Mouse (Mus musculus) spleen, adult 2 months (tissue): ENCODE measurements around the gene Tmco3.

Experiments used
- CTCF ChIP-seq: fragments of 200-500 bp; IDR thresholded peaks from 2 replicates; pipeline ENCODE4 v1.5.1; 2011; ENCODE audit warnings: mild to moderate bottlenecking, inconsistent platforms; ENCODE audit not compliant: insufficient read depth, insufficient read length, insufficient replicate concordance; ENCODE audit errors: extremely low read depth
- POLR2A ChIP-seq: fragments of 200-500 bp; IDR thresholded peaks from 2 replicates; pipeline ENCODE4 v1.6.1; 2011; ENCODE audit warnings: low read depth, low read length, inconsistent platforms

DNA sequence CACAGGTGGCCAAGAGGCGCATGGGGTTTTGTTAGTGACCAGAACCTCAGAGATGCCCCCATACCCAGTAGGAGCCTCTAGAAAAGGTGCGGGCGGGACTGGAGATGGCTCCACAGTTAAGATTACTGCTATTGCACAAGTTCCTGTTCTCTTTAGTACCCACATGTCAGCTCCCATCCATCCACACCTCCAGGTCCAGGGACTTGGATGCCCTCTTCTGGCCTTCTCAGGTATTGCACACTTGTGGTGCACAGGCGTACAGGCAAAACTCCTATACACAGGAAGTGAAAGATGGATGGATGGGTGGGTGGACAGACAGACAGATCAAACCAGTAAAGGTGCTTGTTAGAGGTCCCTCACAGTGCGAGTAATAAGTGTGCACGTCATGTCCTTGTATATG lies 73.9 kb downstream of the Tmco3 start:
- TF ChIP-seq CTCF (no peak), POLR2A (no peak)
